Mouse (Mus musculus) liver, embryonic 11.5 days (tissue): Measurements from ENCODE around the gene Ets1. TPM values are rescaled to one million over a fixed set of nuclear protein-coding genes. Genes with fewer than 3 reads are reported as not detected.

Experiments used
- ATAC-seq: fragments of 200-750 bp; cut with Nextera tagmentation; replicated peaks from 2 replicates; pipeline ENCODE4 v1.8.0; 2017; ENCODE audit warnings: moderate number of reproducible peaks, mild to moderate bottlenecking, moderate TSS enrichment, moderate library complexity; ENCODE audit not compliant: low FRiP score
- DNase-seq: peaks from one replicate; pipeline ENCODE4 v3.0.0-alpha.2; 2017; ENCODE audit warnings: low spot score
- H3K27ac ChIP-seq: fragments of 300-500 bp; sonication (generic); 2 replicates; pipeline ENCODE4 v1.5.1; 2014; ENCODE audit warnings: mild to moderate bottlenecking, low read depth, low read length, control low read depth
- H3K27me3 ChIP-seq: fragments of 300-500 bp; sonication (generic); replicated peaks from 2 replicates; pipeline ENCODE4 v1.6.1; 2014; ENCODE audit warnings: low read length, mixed read lengths; ENCODE audit not compliant: control insufficient read depth, insufficient read depth
- H3K36me3 ChIP-seq: fragments of 300-500 bp; sonication (generic); 2 replicates; pipeline ENCODE4 v1.6.1; 2014; ENCODE audit warnings: mild to moderate bottlenecking, low read length, moderate library complexity, mixed read lengths; ENCODE audit not compliant: control insufficient read depth, insufficient read depth
- H3K4me1 ChIP-seq: fragments of 300-500 bp; sonication (generic); replicated peaks from 2 replicates; pipeline ENCODE4 v1.6.1; 2014; ENCODE audit warnings: low read length, mixed read lengths; ENCODE audit not compliant: control insufficient read depth, insufficient read depth
- H3K4me2 ChIP-seq: fragments of 300-500 bp; sonication (generic); 2 replicates; pipeline ENCODE4 v1.6.1; 2014; ENCODE audit warnings: mild to moderate bottlenecking, control low read depth, moderate library complexity
- H3K4me3 ChIP-seq: fragments of 300-500 bp; sonication (generic); 2 replicates; pipeline ENCODE4 v1.5.1; 2014; ENCODE audit warnings: low read depth, low read length, control low read depth
- H3K9ac ChIP-seq: fragments of 300-500 bp; sonication (generic); 2 replicates; pipeline ENCODE4 v1.6.1; 2014; ENCODE audit warnings: low read depth, low read length, control low read depth
- H3K9me3 ChIP-seq: fragments of 300-500 bp; sonication (generic); 2 replicates; pipeline ENCODE4 v1.6.1; 2016; ENCODE audit warnings: low read length, inconsistent platforms, mixed read lengths; ENCODE audit not compliant: control insufficient read depth
- WGBS: fragments of 180-500 bp; shearing (Covaris S2); extraction: QIAGEN DNeasy Blood & Tissue Kit; methylation state at CpG from one replicate; pipeline ENCODE4 v1.1.7; 2014; 5-methylcytosine and 5-hydroxymethylcytosine counted together
- polyA plus RNA-seq: library from polyadenylated mRNA; unstranded; fragments of >200 nt; fragmentation: Nextera tagmentation; extraction: Ambion mirVana; gene quantifications from 2 replicates; pipeline ENCODE4 v1.2.1, GENCODE M21; 2014

Gene Ets1
- polyA plus RNA-seq, 1 experiment from 2014 or later = 31.4 TPM

GRCm38 (mm10) chr9:32648286-32648685, 12.3 kb downstream of the Ets1 start:
- no peak overlapping the region for H3K4me2 ChIP-seq
- no peak for ATAC-seq
- no peak overlapping the region for H3K27ac ChIP-seq

DNA sequence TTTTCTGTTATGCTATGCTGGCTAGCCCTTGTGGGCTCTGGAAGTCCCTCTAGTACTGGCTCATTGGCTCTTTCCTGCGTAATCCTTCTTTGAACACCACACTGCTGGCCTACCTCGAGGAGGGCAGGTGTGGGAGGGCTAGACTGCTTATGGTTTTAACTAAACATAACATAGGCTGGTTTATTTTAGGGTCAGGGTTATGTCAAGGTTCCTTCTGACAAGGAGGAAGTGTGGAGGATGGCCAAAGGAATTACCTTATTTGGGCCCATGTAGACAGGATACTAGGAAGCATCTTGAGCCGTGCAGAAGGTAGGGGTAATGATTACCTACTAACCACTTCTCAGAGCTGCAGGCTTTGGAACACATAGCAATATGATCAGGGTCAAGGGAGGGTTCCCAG, 14.7 kb downstream of the Ets1 start:
- Histone ChIP-seq H3K4me3 (no peak overlapping the region), H3K27ac (no peak overlapping the region), H3K4me1 (no peaks in the 10 kb centered on the region; the same call in 1 of the 2 replicates), H3K9me3 (no peaks in the 10 kb centered on the region), H3K36me3 (no peaks in the 10 kb centered on the region), H3K9ac (no peak overlapping the region), H3K27me3 (no peaks in the 10 kb centered on the region; the same call in 1 of the 2 replicates), H3K4me2 (no peak overlapping the region)
- ATAC-seq = no peak
- WGBS = 50% methylated on average over 3 of the region's 3 CpGs
- DNase-seq = no peak

More at GRCm38 (mm10) chr9:32648286-32648685, 12.3 kb downstream of the Ets1 start:
- Histone ChIP-seq H3K27me3 (no peaks in the 10 kb centered on the region; the same call in 1 of the 2 replicates), H3K4me3 (no peak overlapping the region), H3K9ac (no peak overlapping the region), H3K4me1 (peaks cover 2% of the 10 kb centered on the region; the same call in 1 of the 2 replicates), H3K9me3 (no peaks in the 10 kb centered on the region), H3K36me3 (no peaks in the 10 kb centered on the region)
- no peak for DNase-seq
- WGBS = 68% methylated on average over 5 of the region's 5 CpGs

- no peak for DNase-seq
- ATAC-seq = no peak
- Histone ChIP-seq H3K4me1 (no peaks in the 10 kb centered on the region; the same call in 1 of the 2 replicates), H3K27me3 (no peaks in the 10 kb centered on the region), H3K4me3 (no peak overlapping the region), H3K9ac (no peak overlapping the region), H3K36me3 (no peaks in the 10 kb centered on the region), H3K27ac (no peak overlapping the region), H3K9me3 (no peaks in the 10 kb centered on the region), H3K4me2 (no peak overlapping the region)
- WGBS = 88% methylated on average over 10 of the region's 10 CpGs
Observed at GRCm38 (mm10) chr9:32652112-32652511, 16.1 kb downstream of the Ets1 start.

GRCm38 (mm10) chr9:32654305-32654704, 18.3 kb downstream of the Ets1 start:
- DNase-seq = no peak
- 84% methylated on average over 1 of the region's 1 CpGs for WGBS
- H3K27ac ChIP-seq = no peak overlapping the region
- H3K4me2 ChIP-seq = no peak overlapping the region
- no peak for ATAC-seq
- no peak overlapping the region for H3K9ac ChIP-seq
- H3K9me3 ChIP-seq = no peaks in the 10 kb centered on the region
- no peak overlapping the region for H3K4me3 ChIP-seq
- H3K27me3 ChIP-seq = no peaks in the 10 kb centered on the region
- H3K4me1 ChIP-seq = no peaks in the 10 kb centered on the region
- H3K36me3 ChIP-seq = no peaks in the 10 kb centered on the region

GRCm38 (mm10) chr9:32656351-32656844, 20.4 kb downstream of the Ets1 start:
- Histone ChIP-seq H3K4me2 (no peak overlapping the region), H3K4me1 (no peaks in the 10 kb centered on the region), H3K4me3 (no peak overlapping the region), H3K36me3 (no peaks in the 10 kb centered on the region), H3K27me3 (no peaks in the 10 kb centered on the region), H3K9ac (no peak overlapping the region), H3K9me3 (no peaks in the 10 kb centered on the region), H3K27ac (no peak overlapping the region)
- ATAC-seq (no peak), DNase-seq (no peak)
- WGBS = 79% methylated on average over 5 of the region's 5 CpGs

DNA sequence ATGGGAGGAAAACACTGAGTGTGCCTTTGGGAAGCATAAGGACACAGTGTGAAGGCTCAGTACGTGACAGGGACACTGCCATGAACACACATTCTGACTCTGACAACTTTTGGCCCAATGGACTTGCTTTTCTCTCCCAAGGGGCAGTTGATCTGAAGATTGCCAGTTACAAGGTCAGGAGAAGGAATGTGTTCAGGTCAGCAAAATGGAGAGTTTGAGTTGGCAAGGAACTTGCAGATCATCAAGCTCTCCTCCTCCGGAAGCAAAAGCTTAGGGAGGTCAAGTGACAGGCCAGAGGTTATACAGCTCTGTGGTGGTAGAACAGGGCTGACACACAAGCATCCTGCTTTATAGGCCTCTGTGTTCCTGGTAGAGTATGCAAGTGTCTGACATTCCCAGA, 21.1 kb downstream of the Ets1 start:
- H3K27me3 ChIP-seq = no peaks in the 10 kb centered on the region
- DNase-seq = no peak
- H3K4me1 ChIP-seq = no peaks in the 10 kb centered on the region
- H3K9ac ChIP-seq = no peak overlapping the region
- no peaks in the 10 kb centered on the region for H3K36me3 ChIP-seq
- no peak overlapping the region for H3K27ac ChIP-seq
- ATAC-seq = no peak
- no peaks in the 10 kb centered on the region for H3K9me3 ChIP-seq
- H3K4me3 ChIP-seq = no peak overlapping the region
- WGBS = 53% methylated on average over 2 of the region's 2 CpGs
- H3K4me2 ChIP-seq = no peak overlapping the region

DNA sequence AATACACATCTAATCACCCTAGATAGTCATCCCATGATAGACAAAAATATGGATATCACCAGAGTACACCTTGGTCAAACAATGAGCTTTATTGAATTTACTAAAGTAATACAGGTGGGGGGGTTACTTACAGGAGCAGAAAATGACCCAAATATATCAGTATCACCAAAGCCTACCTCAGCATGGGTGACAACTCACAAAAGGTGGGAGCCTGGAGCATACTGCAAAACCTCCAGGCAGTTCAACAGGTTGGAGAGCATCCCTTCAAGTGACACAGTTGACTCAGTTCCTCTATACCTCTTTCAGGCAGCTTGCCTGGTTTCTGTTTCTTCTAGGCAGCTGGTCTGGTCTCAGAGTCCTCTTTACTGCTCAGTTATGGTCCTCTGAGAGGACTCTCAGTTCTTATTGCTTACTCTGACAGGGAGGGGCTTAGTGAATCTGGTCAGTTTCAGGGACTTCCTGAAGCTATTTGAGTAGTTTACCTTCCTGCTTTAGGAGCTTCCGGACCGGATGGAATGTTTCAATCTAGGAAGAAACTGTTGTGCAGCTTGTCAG, 24.5 kb downstream of the Ets1 start:
- no peak overlapping the region for H3K4me2 ChIP-seq
- ATAC-seq (no peak), DNase-seq (no peak)
- no peaks in the 10 kb centered on the region for H3K9me3 ChIP-seq
- WGBS = 83% methylated on average over 2 of the region's 2 CpGs
- H3K36me3 ChIP-seq = no peaks in the 10 kb centered on the region
- H3K4me1 ChIP-seq = no peaks in the 10 kb centered on the region
- no peaks in the 10 kb centered on the region for H3K27me3 ChIP-seq
- H3K4me3 ChIP-seq = no peak overlapping the region
- no peak overlapping the region for H3K9ac ChIP-seq
- H3K27ac ChIP-seq = no peak overlapping the region

DNA sequence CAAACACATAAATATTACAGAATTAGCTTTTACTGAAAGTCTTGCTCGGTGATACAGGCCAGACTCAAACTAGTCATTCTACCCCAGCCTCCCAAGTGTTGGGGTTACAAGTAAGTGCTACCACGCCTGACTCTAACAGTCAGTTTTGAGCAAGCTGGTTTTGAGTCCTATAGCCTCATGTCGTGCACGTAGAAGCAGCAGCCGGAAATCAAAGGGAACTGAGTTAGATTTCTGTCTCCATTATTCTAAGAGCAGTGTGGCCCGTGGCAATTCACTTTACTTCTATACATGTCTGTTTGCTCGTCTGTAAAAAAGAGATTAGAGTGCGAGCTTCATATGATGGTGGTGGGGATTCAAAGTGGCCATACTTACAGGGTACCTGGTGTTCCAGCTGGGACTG, 25.1 kb downstream of the Ets1 start:
- Histone ChIP-seq H3K36me3 (no peaks in the 10 kb centered on the region), H3K27me3 (no peaks in the 10 kb centered on the region), H3K4me2 (no peak overlapping the region), H3K4me3 (no peak overlapping the region), H3K9ac (no peak overlapping the region), H3K27ac (no peak overlapping the region), H3K9me3 (no peaks in the 10 kb centered on the region), H3K4me1 (no peaks in the 10 kb centered on the region)
- DNase-seq (no peak), ATAC-seq (no peak)
- WGBS = 86% methylated on average over 8 of the region's 8 CpGs

- DNase-seq = no peak
- no peak overlapping the region for H3K27ac ChIP-seq
- no peak for ATAC-seq
- no peak overlapping the region for H3K4me3 ChIP-seq
- H3K4me2 ChIP-seq = no peak overlapping the region
- no peaks in the 10 kb centered on the region for H3K4me1 ChIP-seq
- H3K36me3 ChIP-seq = no peaks in the 10 kb centered on the region
- H3K27me3 ChIP-seq = no peaks in the 10 kb centered on the region
- H3K9me3 ChIP-seq = no peaks in the 10 kb centered on the region
- WGBS = 73% methylated on average over 4 of the region's 4 CpGs
- no peak overlapping the region for H3K9ac ChIP-seq
Observed at GRCm38 (mm10) chr9:32661561-32661960, 25.5 kb downstream of the Ets1 start.
